Mouse (Mus musculus) forebrain, embryonic 11.5 days (tissue): ENCODE results near the gene Ascc1. TPM values are rescaled to one million over a fixed set of nuclear protein-coding genes. Genes with fewer than 3 reads are reported as not detected.

Experiments
- ATAC-seq: fragments of 200-750 bp; cut with Nextera tagmentation; replicated peaks from 2 replicates; pipeline ENCODE4 v1.8.0; 2017; ENCODE audit warnings: moderate TSS enrichment; ENCODE audit not compliant: low FRiP score
- DNase-seq: peaks from one replicate; pipeline ENCODE4 v3.0.0-alpha.2; 2017; ENCODE audit warnings: low spot score
- H3K27ac ChIP-seq: fragments of 300-500 bp; sonication (generic); 2 replicates; pipeline ENCODE4 v1.5.1; 2014; ENCODE audit warnings: low read depth, low read length
- H3K27me3 ChIP-seq: fragments of 300-500 bp; sonication (generic); 2 replicates; pipeline ENCODE4 v1.6.1; 2014; ENCODE audit warnings: mild to moderate bottlenecking, low read length, mixed read lengths; ENCODE audit not compliant: control insufficient read depth, insufficient read depth
- H3K36me3 ChIP-seq: fragments of 300-500 bp; sonication (generic); 2 replicates; pipeline ENCODE4 v1.6.1; 2014; ENCODE audit warnings: mild to moderate bottlenecking, low read length, moderate library complexity, mixed read lengths; ENCODE audit not compliant: control insufficient read depth, insufficient read depth
- H3K4me1 ChIP-seq: fragments of 300-500 bp; sonication (generic); replicated peaks from 2 replicates; pipeline ENCODE4 v1.6.1; 2014; ENCODE audit warnings: low read length, mixed read lengths; ENCODE audit not compliant: control insufficient read depth, insufficient read depth
- H3K4me2 ChIP-seq: fragments of 300-500 bp; sonication (generic); 2 replicates; pipeline ENCODE4 v1.6.1; 2014; ENCODE audit warnings: low read depth, mild to moderate bottlenecking, low read length, moderate library complexity, mixed read lengths; ENCODE audit not compliant: severe bottlenecking
- H3K4me3 ChIP-seq: fragments of 300-500 bp; sonication (generic); 2 replicates; pipeline ENCODE4 v1.5.1; 2014; ENCODE audit warnings: low read depth, low read length
- H3K9ac ChIP-seq: fragments of 300-500 bp; sonication (generic); 2 replicates; pipeline ENCODE4 v1.6.1; 2014; ENCODE audit warnings: low read length
- H3K9me3 ChIP-seq: fragments of 300-500 bp; sonication (generic); 2 replicates; pipeline ENCODE4 v1.6.1; 2016; ENCODE audit warnings: low read length, mixed read lengths; ENCODE audit not compliant: control insufficient read depth
- WGBS: fragments of 180-500 bp; shearing (Covaris S2); extraction: QIAGEN DNeasy Blood & Tissue Kit; methylation state at CpG from one replicate; pipeline ENCODE4 v1.1.7; 2014; 5-methylcytosine and 5-hydroxymethylcytosine counted together
- polyA plus RNA-seq: library from polyadenylated mRNA; unstranded; fragments of >200 nt; fragmentation: Nextera tagmentation; extraction: Ambion mirVana; gene quantifications from 2 replicates; pipeline ENCODE4 v1.2.1, GENCODE M21; 2014

Gene Ascc1
- polyA plus RNA-seq, 1 experiment from 2014 or later: 35.8 TPM

GRCm38 (mm10) chr10:60016223-60016622, 13.6 kb downstream of the Ascc1 start:
- DNase-seq (no peak), ATAC-seq (no peak)
- whole genome bisulfite sequencing: 91% methylated on average over 6 of the region's 6 CpGs
- no peaks in the 10 kb centered on the region for H3K4me1 ChIP-seq
- no peak overlapping the region for H3K9ac ChIP-seq
- H3K9me3 ChIP-seq: no peaks in the 10 kb centered on the region
- H3K27ac ChIP-seq: no peak overlapping the region
- no peak overlapping the region for H3K4me3 ChIP-seq
- H3K27me3 ChIP-seq: no peaks in the 10 kb centered on the region
- H3K36me3 ChIP-seq: peaks cover 2% of the 10 kb centered on the region; the same call in 1 of the 2 replicates
- H3K4me2 ChIP-seq: no peak overlapping the region

DNA sequence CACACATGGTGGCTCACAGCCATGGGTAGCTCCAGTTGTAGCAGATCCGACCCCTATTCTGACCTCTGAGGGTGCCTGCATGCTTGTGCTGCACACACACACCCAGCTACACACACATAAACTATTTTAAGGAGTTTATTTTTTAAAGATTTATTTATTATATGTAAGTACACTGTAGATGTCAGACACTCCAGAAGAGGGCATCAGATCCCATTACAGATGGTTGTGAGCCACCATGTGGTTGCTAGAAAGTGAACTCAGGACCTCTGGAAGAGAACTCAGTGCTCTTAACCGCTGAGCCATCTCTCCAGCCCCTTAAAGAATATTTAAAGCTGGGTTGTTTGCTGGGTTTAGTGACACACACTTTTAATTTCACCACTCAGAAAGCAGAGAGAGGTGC, 16.7 kb downstream of the Ascc1 start:
- no peaks in the 10 kb centered on the region for H3K9me3 ChIP-seq
- no peaks in the 10 kb centered on the region for H3K27me3 ChIP-seq
- ATAC-seq (no peak), DNase-seq (no peak)
- H3K9ac ChIP-seq: no peak overlapping the region
- WGBS: 88% methylated on average over 2 of the region's 2 CpGs
- no peak overlapping the region for H3K4me3 ChIP-seq
- H3K36me3 ChIP-seq: peaks cover under 1% of the 10 kb centered on the region; the same call in 1 of the 2 replicates
- no peaks in the 10 kb centered on the region for H3K4me1 ChIP-seq
- H3K27ac ChIP-seq: no peak overlapping the region
- H3K4me2 ChIP-seq: no peak overlapping the region

- no peak for DNase-seq
- Histone ChIP-seq H3K4me2 (no peak overlapping the region), H3K9ac (no peak overlapping the region), H3K4me3 (no peak overlapping the region), H3K27me3 (no peaks in the 10 kb centered on the region), H3K4me1 (peaks cover 8% of the 10 kb centered on the region; the same call in 1 of the 2 replicates), H3K9me3 (no peaks in the 10 kb centered on the region), H3K36me3 (no peaks in the 10 kb centered on the region), H3K27ac (no peak overlapping the region)
- WGBS: 100% methylated on average over 1 of the region's 1 CpGs
- ATAC-seq: no peak
Observed at GRCm38 (mm10) chr10:60023751-60024150, 21.1 kb downstream of the Ascc1 start.

DNA sequence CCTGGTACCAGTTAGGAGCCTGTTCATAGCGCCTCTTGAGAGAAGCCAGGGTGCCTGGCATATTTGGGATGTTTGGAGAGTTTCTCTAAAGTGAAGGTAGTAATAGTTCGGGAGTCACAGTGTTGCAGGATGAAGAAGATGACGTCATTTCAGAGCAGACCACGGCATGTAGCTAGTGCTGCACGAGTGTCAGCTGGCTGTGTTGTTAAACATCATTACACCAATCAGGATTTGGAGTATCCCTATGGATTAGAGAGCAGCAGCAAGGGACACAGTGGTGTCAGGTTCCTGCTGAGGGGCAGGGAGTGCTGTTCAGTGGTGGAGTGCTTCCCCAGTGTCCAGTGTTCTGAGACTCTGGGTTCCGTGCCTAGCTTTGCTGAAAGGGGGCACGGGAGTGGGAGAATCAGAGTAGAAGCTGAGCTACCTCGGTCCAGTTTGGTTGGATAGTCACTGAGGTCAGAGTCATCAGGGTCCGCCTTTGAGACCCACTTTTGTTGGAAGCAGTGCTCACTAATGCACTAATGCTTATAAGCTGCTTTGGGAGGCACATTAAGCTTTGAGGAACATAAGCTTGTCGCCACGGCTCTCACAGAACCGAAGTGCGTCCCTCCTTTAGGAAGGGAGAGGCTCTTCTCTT, 24.3 kb downstream of the Ascc1 start:
- no peak overlapping the region for H3K4me3 ChIP-seq
- ATAC-seq: no peak
- no peaks in the 10 kb centered on the region for H3K27me3 ChIP-seq
- no peak for DNase-seq
- H3K4me1 ChIP-seq: peaks cover 8% of the 10 kb centered on the region; the same call in 1 of the 2 replicates
- WGBS: 51% methylated on average over 13 of the region's 13 CpGs
- H3K27ac ChIP-seq: no peak overlapping the region
- H3K9ac ChIP-seq: no peak overlapping the region; the same call in 1 of the 2 replicates
- H3K4me2 ChIP-seq: no peak overlapping the region
- H3K36me3 ChIP-seq: no peaks in the 10 kb centered on the region
- H3K9me3 ChIP-seq: no peaks in the 10 kb centered on the region

DNA sequence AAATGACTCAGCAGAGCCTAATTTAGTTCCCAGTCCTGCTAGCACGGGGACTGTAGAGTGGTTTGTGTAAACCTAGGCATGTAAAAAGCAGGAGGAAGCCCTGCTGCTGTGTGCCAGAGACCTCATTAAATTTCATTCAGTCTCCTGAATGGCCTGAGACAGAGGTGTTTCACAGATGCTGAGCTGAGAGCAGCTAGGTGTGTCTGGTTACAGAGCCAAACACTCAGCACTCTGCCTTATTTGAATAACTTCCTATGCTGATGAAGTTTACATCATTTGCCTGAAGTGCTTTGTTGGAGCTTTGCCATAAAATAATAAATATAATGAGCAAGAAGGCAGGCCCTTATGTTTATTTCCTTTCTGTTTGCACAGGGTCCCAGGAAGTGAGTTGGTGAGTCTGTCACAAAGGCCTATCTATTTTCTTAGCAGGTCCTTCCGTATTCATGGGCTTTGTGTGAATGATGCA, 25.0 kb downstream of the Ascc1 start:
- Histone ChIP-seq H3K27ac (no peak overlapping the region), H3K4me2 (no peak overlapping the region), H3K27me3 (no peaks in the 10 kb centered on the region), H3K4me1 (peaks cover 8% of the 10 kb centered on the region; the same call in 1 of the 2 replicates), H3K9ac (no peak overlapping the region), H3K9me3 (no peaks in the 10 kb centered on the region), H3K4me3 (no peak overlapping the region), H3K36me3 (no peaks in the 10 kb centered on the region)
- WGBS: 52% methylated on average over 2 of the region's 2 CpGs
- DNase-seq (no peak), ATAC-seq (no peak)

- Histone ChIP-seq H3K4me3 (no peak overlapping the region), H3K27me3 (no peaks in the 10 kb centered on the region), H3K27ac (no peak overlapping the region), H3K36me3 (no peaks in the 10 kb centered on the region), H3K9ac (no peak overlapping the region), H3K4me2 (no peak overlapping the region), H3K9me3 (no peaks in the 10 kb centered on the region), H3K4me1 (peaks cover 8% of the 10 kb centered on the region; the same call in 1 of the 2 replicates)
- WGBS: 86% methylated on average over 7 of the region's 7 CpGs
- DNase-seq (no peak), ATAC-seq (no peak)
Observed at GRCm38 (mm10) chr10:60028181-60028580, 25.6 kb downstream of the Ascc1 start.

DNA sequence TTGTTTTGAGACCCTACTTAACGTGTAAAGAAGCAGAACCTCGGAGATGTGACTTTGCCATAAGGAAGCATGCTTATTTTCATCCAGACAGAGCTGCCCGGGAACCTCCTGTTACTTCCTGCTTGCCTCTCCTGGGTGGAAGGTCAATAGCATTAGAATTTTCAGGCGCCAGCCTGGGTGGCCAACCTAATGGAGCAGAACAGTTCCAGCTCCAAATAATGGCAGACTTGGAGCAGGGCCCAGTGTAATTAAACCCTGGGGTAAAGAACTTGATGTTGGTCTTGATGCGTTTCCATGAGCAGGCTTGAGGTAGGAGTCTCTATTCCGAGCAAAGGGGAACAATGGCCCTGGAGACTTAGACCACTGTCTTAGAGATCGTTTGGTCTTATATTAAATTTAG, 26.4 kb downstream of the Ascc1 start:
- ATAC-seq (no peak), DNase-seq (no peak)
- no peak overlapping the region for H3K9ac ChIP-seq
- H3K4me1 ChIP-seq: peaks cover 8% of the 10 kb centered on the region; the same call in 1 of the 2 replicates
- no peak overlapping the region for H3K4me3 ChIP-seq
- no peaks in the 10 kb centered on the region for H3K9me3 ChIP-seq
- WGBS: 61% methylated on average over 7 of the region's 7 CpGs
- H3K36me3 ChIP-seq: no peaks in the 10 kb centered on the region
- no peak overlapping the region for H3K4me2 ChIP-seq
- no peaks in the 10 kb centered on the region for H3K27me3 ChIP-seq
- no peak overlapping the region for H3K27ac ChIP-seq

- H3K4me3 ChIP-seq: no peak overlapping the region
- peaks cover 8% of the 10 kb centered on the region; the same call in 1 of the 2 replicates for H3K4me1 ChIP-seq
- no peaks in the 10 kb centered on the region for H3K9me3 ChIP-seq
- no peak for DNase-seq
- no peak for ATAC-seq
- H3K27me3 ChIP-seq: no peaks in the 10 kb centered on the region
- H3K4me2 ChIP-seq: no peak overlapping the region
- 85% methylated on average over 4 of the region's 4 CpGs for WGBS
- H3K36me3 ChIP-seq: no peaks in the 10 kb centered on the region
- H3K27ac ChIP-seq: no peak overlapping the region
- H3K9ac ChIP-seq: no peak overlapping the region
Observed at GRCm38 (mm10) chr10:60029387-60029786, 26.8 kb downstream of the Ascc1 start.

DNA sequence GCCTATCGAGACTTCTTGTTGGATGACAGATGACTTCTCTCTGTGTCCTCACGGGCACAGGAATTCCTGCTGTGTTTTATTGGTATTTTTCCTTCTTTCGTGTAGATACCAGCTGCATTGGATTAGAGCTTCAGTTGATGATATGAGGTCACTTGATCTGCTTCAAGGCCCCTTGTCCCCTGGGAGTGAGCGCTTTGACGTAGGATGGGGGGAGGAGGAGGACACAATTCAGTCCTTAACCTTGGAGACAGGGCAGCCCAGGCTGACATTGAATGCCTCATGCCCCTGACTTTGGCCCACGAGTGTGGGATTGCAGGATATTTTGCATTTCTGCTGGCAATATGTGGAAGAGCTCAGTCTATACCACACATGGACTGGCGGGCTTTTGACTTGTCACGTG, 29.0 kb downstream of the Ascc1 start:
- 78% methylated on average over 8 of the region's 8 CpGs for WGBS
- Histone ChIP-seq H3K9ac (no peak overlapping the region), H3K27me3 (no peaks in the 10 kb centered on the region), H3K36me3 (no peaks in the 10 kb centered on the region), H3K4me1 (peaks cover 5% of the 10 kb centered on the region; the same call in 1 of the 2 replicates), H3K4me3 (no peak overlapping the region), H3K9me3 (no peaks in the 10 kb centered on the region), H3K27ac (no peak overlapping the region), H3K4me2 (no peak overlapping the region)
- ATAC-seq (no peak), DNase-seq (no peak)
